Mouse (Mus musculus) 416B (cell line): ENCODE measurements at regions not wholly inside any gene's neighbourhood (a gene's known extent, or its start where the extent isn't known, plus 50 kb on each side); places are given as distances from the start of the nearest gene placed in this dataset.

Source experiments
- DNase-seq: peaks from one replicate; pipeline ENCODE4 v3.0.0; 2011; ENCODE audit warnings: low read depth

GRCm38 (mm10) chr12:60352138-60352537, 1132.6 kb upstream of the Fbxo33 start:
- peak; percentile 84 for DNase-seq

- DNase-seq = peak; percentile 83
Observed at GRCm38 (mm10) chr12:60344437-60344836, 1124.9 kb upstream of the Fbxo33 start.

- no peak for DNase-seq
Observed at GRCm38 (mm10) chr12:60320063-60320462, 1100.5 kb upstream of the Fbxo33 start.

GRCm38 (mm10) chr12:60292591-60292990, 1073.1 kb upstream of the Fbxo33 start:
- DNase-seq = peak; percentile 88

- DNase-seq = no peak
Observed at GRCm38 (mm10) chr12:60288817-60289216, 1069.3 kb upstream of the Fbxo33 start.

GRCm38 (mm10) chr12:60255286-60255685, 1035.8 kb upstream of the Fbxo33 start:
- no peak for DNase-seq

GRCm38 (mm10) chr12:60214002-60214401, 994.5 kb upstream of the Fbxo33 start:
- DNase-seq = no peak

- DNase-seq = no peak
Observed at GRCm38 (mm10) chr12:60175750-60176149, 956.2 kb upstream of the Fbxo33 start.

- peak; percentile 7 for DNase-seq
Observed at GRCm38 (mm10) chr12:60150266-60150665, 930.7 kb upstream of the Fbxo33 start.

- DNase-seq = no peak
Observed at GRCm38 (mm10) chr12:60147364-60147763, 927.8 kb upstream of the Fbxo33 start.
